Mouse (Mus musculus): ENCODE data around the gene Trmt2b. TPM values are rescaled to one million over a fixed set of nuclear protein-coding genes. Genes with fewer than 3 reads are reported as not detected.
"Not testable (repeated sequence)": the region's sequence is repeated elsewhere in the genome, so short reads cannot be mapped to it uniquely, and the experiment has no call there.

Trmt2b gene
- total RNA-seq, 1 experiment from 2014 or later: 43.2 TPM

DNA sequence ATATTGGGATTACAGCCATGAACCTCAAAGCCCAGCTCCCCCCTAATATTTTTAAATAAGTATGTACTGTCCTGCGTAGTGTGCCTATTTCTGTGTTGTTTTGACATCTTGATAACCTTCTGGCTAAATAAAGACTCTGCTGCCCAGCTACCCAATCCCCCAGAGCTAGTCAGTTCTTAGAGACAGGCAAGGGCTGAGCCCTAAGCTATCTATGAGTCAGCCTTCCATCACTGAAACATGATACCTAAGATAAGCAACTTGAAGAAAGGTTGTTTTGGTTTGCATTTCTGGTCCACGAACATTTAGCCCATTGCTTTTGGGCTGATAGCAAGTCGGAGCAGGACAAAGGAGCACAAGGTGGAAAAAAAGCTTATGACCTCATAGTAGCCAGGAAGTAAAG lies 56.2 kb downstream of the Trmt2b start:
- DNase-seq: no peak

DNA sequence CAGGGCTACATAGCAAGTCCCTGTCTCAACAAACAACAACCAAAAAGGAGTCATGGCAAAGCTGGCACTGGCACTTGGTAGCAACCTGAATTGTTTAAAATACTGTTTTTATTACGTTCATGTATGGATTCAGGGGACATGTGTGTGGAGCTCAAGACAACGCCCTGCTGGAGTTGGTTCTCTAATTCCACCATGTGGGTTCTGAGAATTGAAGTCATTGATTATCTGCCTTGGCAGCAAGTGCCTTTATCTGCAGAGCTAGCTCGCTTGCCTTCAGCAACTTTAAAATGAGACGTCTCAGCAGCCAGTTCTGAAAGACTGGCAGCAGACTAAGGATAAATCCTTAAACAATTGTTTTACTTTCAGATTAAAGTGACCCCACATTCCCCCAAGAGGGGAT lies 58.6 kb downstream of the Trmt2b start:
- DNase-seq: no peak

DNA sequence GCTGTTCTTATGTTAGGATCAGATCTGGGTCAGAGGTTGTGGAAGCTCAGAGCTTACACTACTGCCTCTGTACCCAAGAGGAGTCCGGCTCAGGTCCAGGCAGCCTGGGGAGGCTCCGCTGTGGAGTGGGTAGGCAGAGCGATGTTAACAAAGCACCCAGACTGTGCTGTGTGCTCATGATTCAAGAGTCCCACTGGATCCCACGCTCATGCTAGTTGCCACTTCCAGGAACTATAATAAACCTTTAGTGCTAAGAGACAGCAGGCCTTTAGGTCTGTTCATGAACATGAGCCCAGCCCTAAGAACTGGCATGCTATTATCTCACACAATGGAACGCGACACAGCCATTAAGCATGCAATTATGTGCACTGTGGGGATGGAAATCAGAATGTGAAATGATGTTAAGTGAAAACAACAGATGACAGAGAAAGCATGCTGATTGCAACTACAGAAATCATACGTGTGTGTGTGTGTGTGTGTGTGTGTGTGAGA lies 65.6 kb downstream of the Trmt2b start:
- DNase-seq: no peak

DNA sequence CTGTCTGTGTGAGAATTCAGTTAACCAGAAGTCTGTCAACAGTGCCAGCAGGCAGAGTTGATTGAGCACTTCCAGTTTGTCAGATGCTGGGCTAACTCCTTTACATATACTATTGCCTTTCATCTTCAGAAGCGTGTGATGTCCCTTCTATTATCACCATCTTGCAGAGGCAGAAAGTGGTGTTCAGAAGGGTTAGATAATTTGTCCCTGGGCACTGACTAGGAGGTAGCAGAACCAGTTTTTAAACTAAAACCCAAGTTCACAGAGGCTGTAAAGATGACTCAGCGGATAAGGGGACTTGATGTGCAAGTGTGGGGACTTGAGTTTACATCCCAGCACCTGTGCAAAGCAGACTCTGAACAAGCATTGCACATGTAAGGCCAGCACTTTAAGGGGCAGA lies 68.3 kb downstream of the Trmt2b start:
- DNase-seq: no peak

DNA sequence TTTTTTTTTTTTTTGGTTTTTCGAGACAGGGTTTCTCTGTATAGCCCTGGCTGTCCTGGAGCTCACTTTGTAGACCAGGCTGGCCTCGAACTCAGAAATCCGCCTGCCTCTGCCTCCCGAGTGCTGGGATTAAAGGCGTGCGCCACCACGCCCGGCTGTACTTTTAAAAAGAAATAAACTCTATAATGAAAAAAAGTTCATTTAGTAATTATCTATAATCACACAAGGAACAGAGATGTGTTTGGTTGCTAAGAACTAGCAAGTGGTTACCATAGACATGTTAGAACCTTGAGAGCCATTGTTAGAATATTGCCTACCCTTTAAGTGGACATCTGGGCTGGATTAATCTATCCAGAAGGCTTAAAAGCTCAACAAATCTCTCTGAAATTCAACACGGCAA lies 89.6 kb downstream of the Trmt2b start, which contains the start of gene Arl13a:
Gene Arl13a, plus strand, starts transcription at position 301 of the 400 bp plus-strand sequence.
- DNase-seq: not testable (repeated sequence)

DNA sequence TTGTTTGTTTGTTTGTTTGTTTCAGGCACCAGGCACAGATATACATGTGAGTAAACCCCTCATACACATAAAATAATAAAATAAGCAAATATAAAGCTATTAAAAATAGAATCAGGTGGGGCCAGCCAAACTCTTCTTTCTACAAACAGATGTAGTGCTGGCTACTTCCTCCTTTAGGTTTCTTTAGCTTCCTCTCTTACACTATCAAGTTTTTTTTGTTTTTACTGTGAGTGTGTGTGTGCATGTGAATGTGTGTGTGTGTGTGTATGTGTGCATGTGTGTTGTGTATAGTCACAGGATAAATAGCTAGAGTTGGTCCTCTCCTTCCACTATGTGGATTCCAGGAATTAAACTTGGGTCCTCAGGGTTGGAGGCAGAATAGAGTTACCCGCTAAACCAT lies 102.1 kb downstream of the Trmt2b start:
- no peak for DNase-seq

Other genes with a start within 250 kb of the Trmt2b start
- gene Cstf2, start 217.8 kb downstream of the Trmt2b start, total RNA-seq (2021): 49.1 and 50.2 TPM in 2 replicates
- gene Xkrx, start 114.9 kb downstream of the Trmt2b start, total RNA-seq (2021): 1.2 and 2.3 TPM in 2 replicates
- not detected in 2 replicates for gene Arl13a, start 89.5 kb downstream of the Trmt2b start, total RNA-seq (2021)
- 0.67 and 0.68 TPM in 2 replicates for gene Nox1, start 55.0 kb downstream of the Trmt2b start, total RNA-seq (2021)
- gene Tmem35a, start 18.2 kb upstream of the Trmt2b start, total RNA-seq (2021): 170 and 191 TPM in 2 replicates
- gene Cenpi, start 31.1 kb upstream of the Trmt2b start, total RNA-seq (2021): 7.6 TPM in 2 replicates
- 0.41 and 0.53 TPM in 2 replicates for gene Drp2, start 127.6 kb upstream of the Trmt2b start, total RNA-seq (2021)
- not detected in 2 replicates for gene Taf7l, start 199.5 kb upstream of the Trmt2b start, total RNA-seq (2021)